Mouse (Mus musculus) duodenum, adult 2 months (tissue): ENCODE data around the gene Slc25a14. TPM values are rescaled to one million over a fixed set of nuclear protein-coding genes. Genes with fewer than 3 reads are reported as not detected.

Experiments
- polyA plus RNA-seq: library from polyadenylated mRNA; depleted of rRNA; stranded (reverse); fragments of >200 nt; gene quantifications from 2 replicates; pipeline ENCODE4 v1.2.3, GENCODE M21; 2012; ENCODE audit warnings: low replicate concordance; rRNA removed

Gene Slc25a14
- 0.46 and 0.74 TPM in 2 replicates for polyA plus RNA-seq

GRCm38 (mm10) chrX:48623379-48624053, at the start of gene Slc25a14:
TSS of gene Slc25a14 (plus strand) at chrX:48623413.

GRCm38 (mm10) chrX:48594099-48594760, 29.0 kb upstream of the Slc25a14 start, which contains the start of gene Zfp280c:
TSS of gene Zfp280c (minus strand) at chrX:48594504.

GRCm38 (mm10) chrX:48674171-48674570, 51.0 kb downstream of the Slc25a14 start, which contains the start of gene Gpr119:
TSS of gene Gpr119 (minus strand) at chrX:48674478.

GRCm38 (mm10) chrX:48694864-48695371, 71.7 kb downstream of the Slc25a14 start, which contains the start of gene Rbmx2:
TSS of gene Rbmx2 (plus strand) at chrX:48695004.

Other genes with a start within 250 kb of the Slc25a14 start
- gene Elf4, start 160.3 kb upstream of the Slc25a14 start, polyA plus RNA-seq, result 12.9 and 16.4 TPM in 2 replicates
- 5.9 and 6.9 TPM in 2 replicates for gene Aifm1, start 109.8 kb upstream of the Slc25a14 start, polyA plus RNA-seq
- 0.23 TPM in 1 of 2 replicates, not detected in the other for gene Rab33a, start 104.1 kb upstream of the Slc25a14 start, polyA plus RNA-seq
- 0.19 and 0.34 TPM in 2 replicates for gene Zfp280c, start 28.9 kb upstream of the Slc25a14 start, polyA plus RNA-seq
- 0.13 TPM in 1 of 2 replicates, not detected in the other for gene Gpr119, start 51.1 kb downstream of the Slc25a14 start, polyA plus RNA-seq
- 0.18 and 0.34 TPM in 2 replicates for gene Rbmx2, start 71.6 kb downstream of the Slc25a14 start, polyA plus RNA-seq